Mouse (Mus musculus): ENCODE results near the gene Gm10401.

The Gm10401 gene

DNA sequence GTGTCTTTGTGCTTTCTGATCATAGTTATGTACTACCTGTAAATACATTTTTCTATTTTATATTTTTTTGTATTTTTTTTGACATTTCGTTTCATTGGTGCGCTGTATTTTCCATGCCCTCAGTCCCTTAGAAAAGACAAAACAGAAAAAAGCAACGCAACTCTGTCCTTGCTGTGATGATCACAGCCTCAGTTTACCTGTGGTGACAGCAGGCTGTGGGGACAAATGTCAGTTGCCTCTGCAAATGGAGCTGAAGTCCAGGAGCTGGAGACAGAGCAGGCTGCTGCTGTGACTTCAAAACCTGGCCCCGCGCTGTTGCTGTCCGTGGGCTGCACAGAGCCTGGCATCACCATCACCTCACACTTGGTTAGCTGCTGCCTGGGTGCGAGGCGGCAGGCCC lies at the start of gene Gm10401:
Gene Gm10401 (minus strand): TSS at position 101 of the 400 bp plus-strand sequence.
- no peak for TF ChIP-seq GATA4 (IDR thresholded peaks at IDR 0.05; ENCODE audit: insufficient replicate concordance, low read length)

DNA sequence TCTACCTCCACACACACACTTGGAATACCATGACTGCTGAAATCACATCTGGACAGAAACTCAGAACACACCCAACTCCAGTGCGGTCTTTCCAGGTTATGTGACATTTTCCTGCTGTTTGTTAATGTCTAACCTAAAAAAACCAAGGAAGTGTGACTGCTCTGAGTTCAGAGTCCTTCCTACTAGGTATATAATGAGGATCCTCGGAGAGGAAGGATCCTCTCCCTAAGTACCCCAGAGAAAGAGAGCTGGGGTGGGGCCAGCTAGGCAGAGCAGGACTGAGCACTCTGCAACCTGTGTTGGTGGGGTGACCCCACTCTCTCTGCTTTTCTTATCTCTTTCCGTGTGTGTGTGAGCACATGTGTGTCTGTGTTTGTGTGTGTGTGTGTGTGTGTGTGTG lies 49.3 kb upstream of the Gm10401 start:
- no peak for TF ChIP-seq GATA4 (IDR thresholded peaks at IDR 0.05; ENCODE audit: insufficient replicate concordance, low read length)

DNA sequence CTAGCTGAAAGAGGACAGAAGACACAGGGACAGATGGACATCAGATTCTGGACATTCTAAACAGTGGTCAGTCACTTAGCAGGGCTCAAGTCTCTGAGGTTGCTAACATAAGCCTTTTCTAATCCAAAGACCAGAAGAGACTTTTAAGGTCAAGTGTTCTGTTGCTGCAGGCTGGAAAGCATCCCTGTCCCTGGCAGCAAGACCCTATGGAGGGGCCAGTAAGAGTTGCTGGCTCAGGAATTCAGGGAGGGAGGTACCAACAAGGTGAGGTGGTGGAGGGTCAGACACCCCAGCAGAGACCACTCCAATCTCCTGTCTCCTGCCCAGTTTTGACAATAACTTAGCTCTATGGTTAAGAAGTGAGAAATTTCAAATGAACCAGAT lies 48.6 kb upstream of the Gm10401 start:
- TF ChIP-seq GATA4 (IDR thresholded peaks at IDR 0.05; ENCODE audit: insufficient replicate concordance, low read length) = no peak

DNA sequence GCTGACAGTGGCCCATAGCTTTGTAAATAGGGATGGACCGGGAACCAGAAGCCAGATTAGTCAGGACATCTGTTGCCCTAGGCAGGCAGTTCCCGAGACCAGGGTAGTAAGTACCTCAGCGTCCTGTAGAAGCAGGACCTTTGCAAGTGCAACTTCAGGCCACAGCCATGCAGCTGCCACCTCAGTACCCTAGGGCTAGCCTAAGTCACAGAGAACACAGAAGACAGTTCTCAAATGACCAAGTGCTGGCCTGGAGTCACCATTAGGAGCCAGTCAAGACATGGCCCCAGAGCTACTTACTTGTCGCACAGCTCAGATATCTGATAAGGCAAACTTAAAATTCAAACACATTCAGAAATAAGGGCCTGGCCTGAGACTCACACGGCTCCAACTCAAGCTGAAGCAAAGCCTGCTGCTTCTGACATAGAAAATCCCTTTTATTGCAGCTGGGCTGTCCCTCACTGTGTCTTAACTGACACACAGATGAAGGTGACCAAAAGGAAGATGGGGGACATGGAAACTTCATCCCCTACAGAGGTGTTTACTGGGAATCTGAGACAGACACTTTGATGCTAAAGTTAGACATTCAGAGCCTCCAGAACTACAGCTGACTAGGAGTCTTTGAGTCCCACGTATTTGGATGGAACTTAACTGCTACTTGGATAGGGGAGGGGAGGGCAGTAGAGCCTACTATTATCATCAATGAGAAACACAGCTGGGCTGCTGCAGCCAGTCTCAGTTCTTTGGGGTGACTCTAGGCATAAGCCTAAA lies 48.1 kb upstream of the Gm10401 start:
- TF ChIP-seq GATA4 (IDR thresholded peaks at IDR 0.05; ENCODE audit: insufficient replicate concordance, low read length) = no peak

DNA sequence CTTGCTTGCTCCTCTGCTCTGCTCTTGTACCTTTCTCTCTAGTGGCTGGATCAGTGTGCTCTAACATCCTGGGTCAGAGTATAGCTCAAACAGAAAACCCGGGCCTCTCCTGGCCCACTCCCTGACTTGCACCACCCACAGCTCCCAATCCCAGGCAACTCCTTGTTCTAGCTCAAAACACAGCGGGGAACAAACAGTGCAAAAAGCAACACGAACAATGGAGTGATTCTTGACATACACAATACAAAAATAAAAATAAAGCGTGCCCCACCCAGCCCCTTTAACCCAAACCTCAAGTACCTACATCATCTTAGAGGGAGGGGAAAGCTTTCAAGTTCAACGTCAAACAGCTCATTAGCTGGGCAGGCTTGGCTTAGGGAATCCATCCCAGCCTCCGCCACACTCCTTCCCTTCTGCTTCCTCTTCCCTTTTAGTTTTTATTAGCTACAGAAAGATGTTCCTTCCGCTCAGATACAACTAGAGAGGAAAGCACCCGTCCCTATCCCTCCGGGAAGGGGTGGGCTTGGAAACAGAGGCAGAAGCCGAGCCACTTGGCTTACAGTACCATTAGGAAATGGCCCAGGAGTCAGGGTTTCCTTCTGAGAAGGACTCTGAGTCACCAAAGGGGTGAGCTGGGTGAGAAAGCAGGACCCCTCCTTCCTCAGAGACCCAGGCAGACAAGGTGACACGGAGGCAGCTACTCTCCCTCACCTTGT lies 47.3 kb upstream of the Gm10401 start:
- TF ChIP-seq GATA4 (IDR thresholded peaks at IDR 0.05; ENCODE audit: insufficient replicate concordance, low read length) = no peak

DNA sequence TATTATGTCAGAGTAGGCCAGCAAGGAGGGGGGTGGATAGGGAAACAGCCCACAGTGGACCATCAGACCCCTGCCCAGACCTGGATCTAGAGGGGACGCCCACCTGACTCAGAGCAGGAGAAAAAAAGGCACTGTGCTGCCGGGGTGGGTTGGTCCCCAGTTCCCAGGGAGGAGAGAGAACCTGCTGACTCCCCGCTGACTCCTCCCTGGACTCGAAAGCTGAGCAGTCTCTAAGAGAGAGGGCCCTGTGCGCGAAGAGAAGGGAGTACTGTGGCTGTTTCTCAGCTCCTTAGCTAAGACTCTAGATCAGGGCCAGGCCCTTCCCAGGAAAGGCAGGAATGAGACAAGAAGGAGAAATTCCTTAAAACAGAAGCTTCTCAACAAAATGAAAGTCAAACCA lies 46.4 kb upstream of the Gm10401 start:
- TF ChIP-seq GATA4 (IDR thresholded peaks at IDR 0.05; ENCODE audit: insufficient replicate concordance, low read length) = no peak

DNA sequence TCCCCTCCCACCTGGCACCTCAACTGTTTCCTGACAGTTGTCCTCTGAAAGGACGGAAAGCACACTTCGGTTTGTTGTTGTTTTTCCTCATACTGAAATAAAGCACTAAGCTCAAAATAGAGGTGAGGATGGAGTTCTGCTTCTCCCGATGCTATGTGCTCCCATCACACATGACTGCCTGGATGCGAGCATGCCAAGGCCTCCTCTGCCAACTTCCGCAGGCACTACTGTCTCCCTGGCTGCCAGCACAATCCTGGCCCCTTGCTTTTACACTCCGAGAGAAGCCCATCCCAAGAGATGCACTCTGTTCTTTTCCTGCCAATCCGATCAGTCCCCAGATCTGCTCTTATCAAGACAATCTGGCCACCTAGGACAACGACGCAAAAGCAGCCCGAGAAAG lies 45.5 kb upstream of the Gm10401 start:
- TF ChIP-seq GATA4 (IDR thresholded peaks at IDR 0.05; ENCODE audit: insufficient replicate concordance, low read length) = no peak

DNA sequence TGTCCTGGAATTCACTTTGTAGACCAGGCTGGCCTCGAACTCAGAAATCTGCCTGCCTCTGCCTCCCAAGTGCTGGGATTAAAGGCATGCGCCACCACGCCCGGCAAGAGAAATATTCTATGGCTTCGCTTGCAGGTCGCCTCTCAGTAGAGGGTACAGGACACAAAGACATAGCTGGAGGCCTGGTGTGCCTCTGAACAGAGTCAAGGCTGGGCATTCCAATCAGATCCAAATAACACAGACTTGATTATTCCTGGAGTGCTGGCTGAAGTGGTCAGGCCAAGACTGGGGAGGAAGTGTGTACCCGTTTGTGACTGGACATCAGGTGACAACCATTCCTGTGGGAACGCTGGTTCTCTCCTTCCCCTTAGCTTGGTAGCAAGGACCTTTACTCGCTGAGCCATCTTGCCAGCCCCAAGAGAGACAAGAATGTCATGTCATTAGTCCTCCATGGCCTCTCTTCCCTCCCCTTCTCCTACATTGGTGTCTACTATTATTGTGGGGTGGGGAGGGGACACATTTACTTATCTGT lies 44.1 kb upstream of the Gm10401 start:
- TF ChIP-seq GATA4 (IDR thresholded peaks at IDR 0.05; ENCODE audit: insufficient replicate concordance, low read length) = no peak

DNA sequence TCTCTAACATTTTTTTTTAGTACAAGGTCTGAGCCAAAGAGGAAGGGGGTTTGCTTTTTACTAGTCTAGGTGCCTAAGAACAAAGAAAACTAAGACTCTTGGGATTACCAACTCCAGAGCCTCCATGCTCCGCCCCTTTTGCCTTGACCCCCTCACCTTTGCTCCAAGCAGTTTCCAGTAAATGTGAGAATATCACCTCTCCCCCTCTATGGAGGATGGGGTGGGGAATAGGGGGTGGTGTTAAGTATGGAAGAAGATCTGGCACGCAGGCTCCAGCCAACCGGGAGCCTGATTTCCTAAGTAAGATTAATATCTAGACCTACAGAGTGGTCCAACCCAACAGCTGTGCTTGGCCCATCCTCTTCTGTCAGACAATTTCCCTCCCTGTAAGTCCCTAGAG lies 42.6 kb upstream of the Gm10401 start:
- no peak for TF ChIP-seq GATA4 (IDR thresholded peaks at IDR 0.05; ENCODE audit: insufficient replicate concordance, low read length)

DNA sequence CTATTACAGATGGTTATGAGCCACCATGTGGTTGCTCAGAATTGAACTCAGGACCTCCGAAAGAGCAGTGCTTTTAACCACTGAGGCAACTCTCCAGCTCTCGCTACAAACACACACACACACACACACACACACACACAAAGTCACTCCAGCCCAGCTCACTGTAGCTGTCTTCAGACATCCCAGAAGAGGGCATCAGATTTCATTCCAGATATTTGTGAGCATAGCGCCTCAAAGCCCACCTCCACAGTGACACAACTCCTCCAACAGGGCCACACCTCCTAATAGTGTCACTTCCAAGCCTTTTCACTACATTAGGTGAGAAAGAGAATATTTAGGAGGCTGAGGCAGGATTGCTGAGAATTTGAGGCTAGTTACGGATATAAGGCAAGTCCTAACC lies 41.0 kb upstream of the Gm10401 start:
- TF ChIP-seq GATA4 (IDR thresholded peaks at IDR 0.05; ENCODE audit: insufficient replicate concordance, low read length) = no peak

DNA sequence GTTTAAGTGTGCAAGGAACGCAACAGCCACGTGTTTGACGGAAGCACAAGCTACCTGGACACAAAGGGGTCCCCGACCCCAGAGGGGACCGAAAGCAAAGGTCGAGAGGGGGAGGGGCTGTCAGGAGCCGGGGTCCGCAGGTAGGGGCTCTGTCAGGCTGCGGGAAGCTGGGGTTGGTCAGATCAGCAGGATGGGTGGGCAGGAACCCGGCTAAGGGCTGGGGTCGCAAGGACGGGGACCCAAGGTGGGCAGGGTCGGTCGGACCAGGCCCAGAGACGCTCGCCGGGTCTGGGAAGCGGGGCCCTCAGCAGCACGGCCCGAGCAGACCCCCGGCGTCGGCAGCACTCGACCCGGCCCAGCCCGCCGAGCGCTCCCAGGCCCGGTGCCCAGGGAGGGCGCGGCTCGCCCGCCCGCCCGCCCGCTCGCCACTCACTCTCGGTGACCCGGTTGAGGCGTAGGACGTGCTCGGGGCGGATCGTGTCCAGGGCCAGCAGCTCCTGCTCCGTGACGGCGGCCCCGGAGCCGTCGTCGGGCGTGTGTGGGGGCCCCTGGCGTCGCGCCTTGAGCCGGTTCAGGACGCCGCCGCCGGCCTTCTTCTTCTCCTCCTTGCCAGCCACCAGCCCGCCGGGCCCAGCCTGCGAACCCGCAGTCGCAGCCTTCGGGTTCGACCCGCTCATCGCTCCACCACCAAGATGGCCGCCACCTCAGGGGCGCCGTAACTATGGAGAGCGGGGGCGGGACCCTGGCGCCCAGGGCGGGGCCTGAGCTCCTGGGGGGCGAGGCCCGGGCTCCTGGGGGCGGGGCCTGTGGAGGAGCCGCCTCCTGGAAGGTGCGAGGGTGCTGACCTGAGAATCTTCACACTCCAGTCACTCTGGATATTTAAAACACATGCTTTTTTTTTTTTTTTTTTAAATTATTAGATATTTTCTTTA lies 36.4 kb upstream of the Gm10401 start, which contains the start of gene Unc119b:
Gene Unc119b (minus strand): TSS at position 742 of the 932 bp plus-strand sequence.
- TF ChIP-seq GATA4 (IDR thresholded peaks at IDR 0.05; ENCODE audit: insufficient replicate concordance, low read length) = no peak

DNA sequence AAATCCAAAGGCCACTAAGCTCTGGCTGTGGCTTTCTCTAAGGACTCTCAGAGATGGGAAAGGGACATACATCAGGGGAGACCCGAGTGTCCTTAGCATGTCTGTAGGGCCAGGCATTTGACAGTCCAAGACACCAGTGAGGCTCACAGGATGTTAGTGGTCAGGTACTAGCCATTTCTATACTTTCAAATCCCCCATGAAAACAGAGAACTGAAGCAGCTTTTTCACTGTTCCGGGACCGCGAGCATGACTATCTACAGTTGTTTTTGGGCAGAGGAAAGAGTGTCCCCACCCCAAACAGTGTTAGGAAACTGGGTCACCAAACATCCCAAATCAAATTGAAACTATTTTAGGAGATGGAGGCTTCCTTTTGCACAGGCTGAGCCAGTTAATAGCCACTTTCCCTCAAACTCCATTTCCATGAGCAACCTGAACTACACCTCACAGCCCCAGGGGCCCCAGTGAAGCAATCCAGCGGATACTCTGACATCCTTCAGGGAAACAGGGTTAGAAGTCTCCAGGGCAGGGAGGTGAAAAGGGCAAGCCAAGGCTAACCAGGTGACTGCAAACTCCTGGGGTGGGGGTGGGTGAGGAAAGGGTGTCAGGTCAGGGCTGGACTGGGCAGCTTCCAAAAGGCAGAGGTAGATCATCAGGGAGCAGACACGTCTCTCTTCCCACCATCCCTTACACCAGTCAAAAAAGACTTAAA lies 35.4 kb upstream of the Gm10401 start:
- TF ChIP-seq GATA4 (IDR thresholded peaks at IDR 0.05; ENCODE audit: insufficient replicate concordance, low read length) = no peak

DNA sequence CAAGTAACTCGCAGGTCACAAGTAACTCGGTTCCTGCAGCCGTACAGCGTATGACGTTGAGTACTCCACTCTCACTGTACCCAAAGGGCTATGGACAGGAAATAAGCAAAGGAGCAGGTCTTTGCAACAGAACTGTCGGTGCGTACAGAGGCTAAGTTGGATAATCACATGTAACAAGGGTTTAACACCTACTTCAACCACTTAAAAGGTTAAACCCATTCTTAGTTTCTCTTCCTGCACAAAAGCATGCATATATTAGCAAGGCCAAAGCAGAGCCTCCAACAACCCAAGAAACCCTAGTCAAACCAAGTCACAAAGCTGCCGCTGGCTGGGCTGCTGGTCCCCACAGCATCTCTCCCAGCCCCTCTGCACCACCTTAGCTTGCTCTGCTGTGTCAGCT lies 34.4 kb upstream of the Gm10401 start:
- no peak for TF ChIP-seq GATA4 (IDR thresholded peaks at IDR 0.05; ENCODE audit: insufficient replicate concordance, low read length)

DNA sequence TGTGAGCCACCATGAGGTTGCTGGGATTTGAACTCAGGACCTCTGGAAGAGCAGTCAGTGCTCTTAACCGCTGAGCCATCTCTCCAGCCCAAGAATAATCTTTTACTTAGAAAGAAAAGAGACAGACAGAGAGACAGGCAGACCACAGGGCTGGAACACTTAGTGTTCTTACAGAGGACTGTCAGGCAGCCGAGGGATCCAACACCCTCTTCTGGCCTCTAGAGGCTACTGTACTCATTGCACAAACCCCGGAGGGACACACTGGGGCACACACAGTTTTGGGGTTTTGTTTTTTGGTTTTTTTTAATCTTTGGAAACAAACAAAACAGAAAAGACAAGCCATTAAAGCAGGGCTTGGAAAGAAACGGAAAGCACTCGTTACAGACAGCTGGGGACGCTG lies 31.2 kb upstream of the Gm10401 start:
- TF ChIP-seq GATA4 (IDR thresholded peaks at IDR 0.05; ENCODE audit: insufficient replicate concordance, low read length) = no peak
